Mouse (Mus musculus): ENCODE measurements around the gene Zfp710. TPM values are rescaled to one million over a fixed set of nuclear protein-coding genes. Genes with fewer than 3 reads are reported as not detected.

Gene Zfp710
- polyA plus RNA-seq, 1 experiment: 5.3 TPM

- TF ChIP-seq POLR2A (IDR thresholded peaks at IDR 0.05; ENCODE audit: insufficient read length, low read depth) (no peak), CEBPB (IDR thresholded peaks at IDR 0.05; ENCODE audit: insufficient read depth, poor library complexity, severe bottlenecking) (no peak), MAX (IDR thresholded peaks at IDR 0.05; ENCODE audit: low read depth) (no peak), TCF3 (IDR thresholded peaks at IDR 0.05; ENCODE audit: insufficient read length, low read depth) (no peak), TCF12 (IDR thresholded peaks at IDR 0.05; ENCODE audit: insufficient read depth, poor library complexity, severe bottlenecking) (no peak), E2F4 (IDR thresholded peaks at IDR 0.05; ENCODE audit: insufficient read depth) (no peak), SRF (IDR thresholded peaks at IDR 0.05; ENCODE audit: control insufficient read depth, insufficient read length, low read depth) (no peak), REST (IDR thresholded peaks at IDR 0.05; ENCODE audit: insufficient read depth, insufficient read length) (no peak), MYOD1 (IDR thresholded peaks at IDR 0.05; ENCODE audit: control insufficient read depth in 1 of 3, insufficient read length in 2 of 3, low read depth in 2 of 3) (no peak), MYOG (IDR thresholded peaks at IDR 0.05; ENCODE audit: control insufficient read depth in 1 of 3, insufficient read depth in 1 of 3, insufficient read length in 2 of 3, low read depth in 2 of 3) (no peak), POLR2AphosphoS2 (IDR thresholded peaks at IDR 0.05; ENCODE audit: insufficient read length, low read depth) (no peak), USF1 (IDR thresholded peaks at IDR 0.05; ENCODE audit: low read depth) (no peak)
- H3K36me3 ChIP-seq (ENCODE audit: control insufficient read depth, insufficient read depth): peaks cover 4% of the 10 kb centered on the region
Observed at GRCm38 (mm10) chr7:80088191-80088590, 63.6 kb downstream of the Zfp710 start.

GRCm38 (mm10) chr7:80090191-80091003, 65.8 kb downstream of the Zfp710 start:
- Histone ChIP-seq H3K4me3 (no peak overlapping the region), H3K36me3 (ENCODE audit: control insufficient read depth, insufficient read depth) (peaks cover 8% of the 10 kb centered on the region), H3ac (ENCODE audit: control insufficient read depth, insufficient read length) (no peak overlapping the region), H3K27me3 (ENCODE audit: control insufficient read depth, insufficient read depth, insufficient read length) (no peaks in the 10 kb centered on the region), H3K79me2 (ENCODE audit: control insufficient read depth, insufficient read depth) (no peaks in the 10 kb centered on the region), H3K4me2 (ENCODE audit: low read depth) (no peak overlapping the region)
- no peak for TF ChIP-seq REST (IDR thresholded peaks at IDR 0.05; ENCODE audit: insufficient read depth, insufficient read length)
- no peak for TF ChIP-seq SRF (IDR thresholded peaks at IDR 0.05; ENCODE audit: control insufficient read depth, insufficient read length, low read depth)
- no peak for TF ChIP-seq MAX (IDR thresholded peaks at IDR 0.05; ENCODE audit: low read depth)
- TF ChIP-seq POLR2AphosphoS2 (IDR thresholded peaks at IDR 0.05; ENCODE audit: insufficient read length, low read depth): no peak
- no peak for TF ChIP-seq POLR2A (IDR thresholded peaks at IDR 0.05; ENCODE audit: insufficient read length, low read depth)
- no peak for TF ChIP-seq USF1 (IDR thresholded peaks at IDR 0.05; ENCODE audit: low read depth)
- TF ChIP-seq TCF12 (IDR thresholded peaks at IDR 0.05; ENCODE audit: insufficient read depth, poor library complexity, severe bottlenecking): no peak
- TF ChIP-seq MYOG (IDR thresholded peaks at IDR 0.05; ENCODE audit: control insufficient read depth in 1 of 3, insufficient read depth in 1 of 3, insufficient read length in 2 of 3, low read depth in 2 of 3): no peak
- no peak for TF ChIP-seq MYOD1 (IDR thresholded peaks at IDR 0.05; ENCODE audit: control insufficient read depth in 1 of 3, insufficient read length in 2 of 3, low read depth in 2 of 3)
- TF ChIP-seq E2F4 (IDR thresholded peaks at IDR 0.05; ENCODE audit: insufficient read depth): no peak
- TF ChIP-seq CEBPB (IDR thresholded peaks at IDR 0.05; ENCODE audit: insufficient read depth, poor library complexity, severe bottlenecking): no peak
- TF ChIP-seq TCF3 (IDR thresholded peaks at IDR 0.05; ENCODE audit: insufficient read length, low read depth): no peak

More at GRCm38 (mm10) chr7:80088191-80088590, 63.6 kb downstream of the Zfp710 start:
- Histone ChIP-seq H3K4me3 (no peak overlapping the region), H3K79me2 (ENCODE audit: control insufficient read depth, insufficient read depth) (no peaks in the 10 kb centered on the region), H3ac (ENCODE audit: control insufficient read depth, insufficient read length) (no peak overlapping the region), H3K4me2 (ENCODE audit: low read depth) (no peak overlapping the region), H3K27me3 (ENCODE audit: control insufficient read depth, insufficient read depth, insufficient read length) (no peaks in the 10 kb centered on the region)

GRCm38 (mm10) chr7:80091004-80091865, 66.6 kb downstream of the Zfp710 start:
- no peak overlapping the region for H3K4me3 ChIP-seq
- peaks cover 8% of the 10 kb centered on the region for H3K36me3 ChIP-seq (ENCODE audit: control insufficient read depth, insufficient read depth)
- no peaks in the 10 kb centered on the region for H3K79me2 ChIP-seq (ENCODE audit: control insufficient read depth, insufficient read depth)
- TF ChIP-seq POLR2AphosphoS2 (IDR thresholded peaks at IDR 0.05; ENCODE audit: insufficient read length, low read depth) (no peak), E2F4 (IDR thresholded peaks at IDR 0.05; ENCODE audit: insufficient read depth) (no peak), CEBPB (IDR thresholded peaks at IDR 0.05; ENCODE audit: insufficient read depth, poor library complexity, severe bottlenecking) (no peak), TCF3 (IDR thresholded peaks at IDR 0.05; ENCODE audit: insufficient read length, low read depth) (no peak), MYOG (IDR thresholded peaks at IDR 0.05; ENCODE audit: control insufficient read depth in 1 of 3, insufficient read depth in 1 of 3, insufficient read length in 2 of 3, low read depth in 2 of 3) (no peak), MAX (IDR thresholded peaks at IDR 0.05; ENCODE audit: low read depth) (no peak), SRF (IDR thresholded peaks at IDR 0.05; ENCODE audit: control insufficient read depth, insufficient read length, low read depth) (no peak), REST (IDR thresholded peaks at IDR 0.05; ENCODE audit: insufficient read depth, insufficient read length) (no peak), MYOD1 (IDR thresholded peaks at IDR 0.05; ENCODE audit: control insufficient read depth in 1 of 3, insufficient read length in 2 of 3, low read depth in 2 of 3) (no peak), USF1 (IDR thresholded peaks at IDR 0.05; ENCODE audit: low read depth) (no peak), TCF12 (IDR thresholded peaks at IDR 0.05; ENCODE audit: insufficient read depth, poor library complexity, severe bottlenecking) (no peak), POLR2A (IDR thresholded peaks at IDR 0.05; ENCODE audit: insufficient read length, low read depth) (no peak)
- H3ac ChIP-seq (ENCODE audit: control insufficient read depth, insufficient read length): no peak overlapping the region
- no peaks in the 10 kb centered on the region for H3K27me3 ChIP-seq (ENCODE audit: control insufficient read depth, insufficient read depth, insufficient read length)
- H3K4me2 ChIP-seq (ENCODE audit: low read depth): no peak overlapping the region

- Histone ChIP-seq H3K36me3 (ENCODE audit: control insufficient read depth, insufficient read depth) (peaks cover 8% of the 10 kb centered on the region), H3ac (ENCODE audit: control insufficient read depth, insufficient read length) (no peak overlapping the region), H3K4me2 (ENCODE audit: low read depth) (no peak overlapping the region), H3K79me2 (ENCODE audit: control insufficient read depth, insufficient read depth) (no peaks in the 10 kb centered on the region), H3K27me3 (ENCODE audit: control insufficient read depth, insufficient read depth, insufficient read length) (no peaks in the 10 kb centered on the region), H3K4me3 (no peak overlapping the region)
- peak; percentile 6 for TF ChIP-seq POLR2AphosphoS2 (IDR thresholded peaks at IDR 0.05; ENCODE audit: insufficient read length, low read depth)
- no peak for TF ChIP-seq TCF3 (IDR thresholded peaks at IDR 0.05; ENCODE audit: insufficient read length, low read depth)
- no peak for TF ChIP-seq POLR2A (IDR thresholded peaks at IDR 0.05; ENCODE audit: insufficient read length, low read depth)
- no peak for TF ChIP-seq CEBPB (IDR thresholded peaks at IDR 0.05; ENCODE audit: insufficient read depth, poor library complexity, severe bottlenecking)
- no peak for TF ChIP-seq TCF12 (IDR thresholded peaks at IDR 0.05; ENCODE audit: insufficient read depth, poor library complexity, severe bottlenecking)
Observed at GRCm38 (mm10) chr7:80091866-80092210, 67.2 kb downstream of the Zfp710 start.

All from myocyte (in vitro differentiated cells).